Mouse (Mus musculus) gonadal fat pad, adult 2 months (tissue): ENCODE results near the gene Pip5k1c. TPM values are rescaled to one million over a fixed set of nuclear protein-coding genes. Genes with fewer than 3 reads are reported as not detected.

ENCODE experiments used
- DNase-seq: peaks from one replicate; pipeline ENCODE4 v3.0.0-alpha.2; 2012; ENCODE audit warnings: low read depth
- polyA plus RNA-seq: library from polyadenylated mRNA; depleted of rRNA; stranded (reverse); fragments of >200 nt; gene quantifications from 2 replicates; pipeline ENCODE4 v1.2.3, GENCODE M21; 2012

Gene Pip5k1c
- polyA plus RNA-seq, 1 experiment = 58.4 TPM

DNA sequence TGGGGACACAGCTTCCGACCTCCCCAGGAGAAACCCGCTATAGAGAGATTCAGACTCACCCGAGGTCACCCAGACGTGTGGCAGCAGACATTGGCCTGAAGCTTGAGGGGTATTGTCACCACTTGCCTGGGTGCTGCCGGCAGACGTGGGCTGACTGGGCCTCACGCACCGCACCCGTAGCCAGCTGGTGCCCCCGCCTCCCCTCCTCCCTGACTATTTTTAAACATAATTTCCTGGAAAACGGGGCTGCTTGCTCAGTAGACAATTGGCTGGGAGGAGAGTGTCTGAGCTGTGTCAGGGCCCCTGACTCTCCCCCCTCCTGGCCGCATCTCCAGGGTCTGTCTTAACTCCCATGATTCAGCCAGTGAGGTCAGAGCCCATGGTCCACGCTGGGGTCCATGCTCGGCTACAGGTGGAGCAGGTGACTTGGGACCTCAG lies 10.0 kb downstream of the Pip5k1c start:
- DNase-seq = no peak

- no peak for DNase-seq
Measured at GRCm38 (mm10) chr10:81303258-81303657, 10.5 kb downstream of the Pip5k1c start.

DNA sequence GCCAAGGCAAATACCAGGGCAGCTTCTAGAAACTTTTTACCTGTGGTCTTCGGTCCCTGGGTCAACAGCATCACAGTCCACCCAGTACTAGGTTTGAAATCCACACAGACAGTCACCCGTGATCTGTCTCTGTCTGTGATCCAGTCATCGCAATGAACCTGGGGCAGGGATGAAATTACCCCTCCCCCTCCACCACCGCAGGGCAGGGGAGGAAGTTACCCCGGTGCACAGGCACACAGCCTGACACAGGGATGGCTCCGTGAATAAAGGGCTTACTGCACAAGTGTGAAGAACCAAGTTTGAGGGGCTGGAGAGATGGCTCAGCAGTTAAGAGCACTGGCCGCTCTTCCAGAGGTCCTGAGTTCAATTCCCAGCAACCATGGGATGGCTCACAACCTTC lies 11.0 kb downstream of the Pip5k1c start:
- no peak for DNase-seq

GRCm38 (mm10) chr10:81304597-81305238 lies 12.0 kb downstream of the Pip5k1c start:
- DNase-seq = no peak

- DNase-seq = no peak
Measured at GRCm38 (mm10) chr10:81305663-81306062, 12.9 kb downstream of the Pip5k1c start.

- no peak for DNase-seq
Measured at GRCm38 (mm10) chr10:81306173-81306668, 13.5 kb downstream of the Pip5k1c start.

- no peak for DNase-seq
Measured at GRCm38 (mm10) chr10:81306837-81307682, 14.3 kb downstream of the Pip5k1c start.

GRCm38 (mm10) chr10:81309571-81309970 lies 16.8 kb downstream of the Pip5k1c start:
- no peak for DNase-seq

DNA sequence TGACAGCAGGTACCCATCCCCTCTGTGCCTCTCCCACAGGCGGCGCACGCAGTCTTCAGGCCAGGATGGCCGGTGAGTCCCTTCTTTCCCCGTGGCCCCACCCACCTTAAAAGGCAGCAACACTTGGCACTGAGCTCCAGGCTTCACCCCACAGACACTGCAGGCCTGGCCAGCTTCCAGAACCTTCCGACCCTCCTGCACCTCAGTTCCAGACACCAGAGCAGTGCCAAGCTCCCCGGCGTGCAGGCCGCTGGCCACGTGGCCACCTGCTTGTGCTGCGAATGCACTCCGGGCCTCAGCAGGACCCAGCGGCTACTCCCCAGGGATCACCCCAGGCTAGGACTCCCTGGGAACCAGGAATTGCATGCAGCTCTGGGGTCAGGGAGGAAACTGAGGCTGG lies 20.8 kb downstream of the Pip5k1c start:
- no peak for DNase-seq

DNA sequence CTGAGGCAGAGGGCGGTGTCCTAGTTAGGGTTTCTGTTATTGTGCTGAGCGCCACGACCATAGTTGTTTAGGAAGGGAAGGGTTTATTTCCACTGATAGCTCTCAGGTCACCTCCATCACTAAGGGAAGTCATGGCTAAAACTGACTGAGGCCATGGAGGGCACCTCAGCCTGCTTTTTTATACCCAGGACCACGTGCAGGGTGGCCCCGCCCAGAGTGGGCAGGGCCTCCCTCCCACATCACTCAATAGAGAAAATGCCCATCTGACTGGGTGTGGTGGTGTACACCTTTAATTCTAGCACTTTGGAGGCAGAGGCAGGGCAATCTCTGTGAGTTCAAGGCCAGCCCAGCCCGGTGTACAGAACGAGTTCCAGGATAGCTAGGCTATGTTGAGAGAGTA lies 21.4 kb downstream of the Pip5k1c start:
- DNase-seq = no peak

GRCm38 (mm10) chr10:81315587-81315986 lies 22.8 kb downstream of the Pip5k1c start:
- DNase-seq = no peak

GRCm38 (mm10) chr10:81316338-81317060 lies 23.7 kb downstream of the Pip5k1c start:
- no peak for DNase-seq

DNA sequence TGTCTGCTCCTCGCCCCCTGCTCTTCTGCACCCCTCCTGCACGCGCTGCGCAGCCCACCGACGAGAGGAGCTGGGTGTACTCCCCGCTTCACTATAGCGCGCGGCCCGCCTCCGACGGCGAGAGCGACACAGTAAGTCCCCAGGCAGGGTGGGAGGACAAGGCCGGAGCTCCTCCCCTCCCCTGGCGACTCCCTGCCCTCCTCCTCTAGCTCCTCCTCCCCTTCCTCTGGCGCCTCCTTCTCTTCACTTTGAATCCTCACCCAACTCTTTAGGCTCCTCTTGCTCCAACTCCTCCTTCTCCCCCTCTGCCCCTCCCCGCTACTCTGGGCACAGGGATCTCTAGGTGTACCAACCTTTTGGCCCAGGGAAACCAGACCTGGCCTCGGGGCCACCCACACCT lies 24.5 kb downstream of the Pip5k1c start:
- DNase-seq = peak; percentile 33

GRCm38 (mm10) chr10:81318589-81319329 lies 26.0 kb downstream of the Pip5k1c start:
- peak; percentile 36 for DNase-seq

- no peak for DNase-seq
Measured at GRCm38 (mm10) chr10:81319330-81319699, 26.6 kb downstream of the Pip5k1c start.

GRCm38 (mm10) chr10:81319741-81320549 lies 27.2 kb downstream of the Pip5k1c start:
- DNase-seq = peak; percentile 76

DNA sequence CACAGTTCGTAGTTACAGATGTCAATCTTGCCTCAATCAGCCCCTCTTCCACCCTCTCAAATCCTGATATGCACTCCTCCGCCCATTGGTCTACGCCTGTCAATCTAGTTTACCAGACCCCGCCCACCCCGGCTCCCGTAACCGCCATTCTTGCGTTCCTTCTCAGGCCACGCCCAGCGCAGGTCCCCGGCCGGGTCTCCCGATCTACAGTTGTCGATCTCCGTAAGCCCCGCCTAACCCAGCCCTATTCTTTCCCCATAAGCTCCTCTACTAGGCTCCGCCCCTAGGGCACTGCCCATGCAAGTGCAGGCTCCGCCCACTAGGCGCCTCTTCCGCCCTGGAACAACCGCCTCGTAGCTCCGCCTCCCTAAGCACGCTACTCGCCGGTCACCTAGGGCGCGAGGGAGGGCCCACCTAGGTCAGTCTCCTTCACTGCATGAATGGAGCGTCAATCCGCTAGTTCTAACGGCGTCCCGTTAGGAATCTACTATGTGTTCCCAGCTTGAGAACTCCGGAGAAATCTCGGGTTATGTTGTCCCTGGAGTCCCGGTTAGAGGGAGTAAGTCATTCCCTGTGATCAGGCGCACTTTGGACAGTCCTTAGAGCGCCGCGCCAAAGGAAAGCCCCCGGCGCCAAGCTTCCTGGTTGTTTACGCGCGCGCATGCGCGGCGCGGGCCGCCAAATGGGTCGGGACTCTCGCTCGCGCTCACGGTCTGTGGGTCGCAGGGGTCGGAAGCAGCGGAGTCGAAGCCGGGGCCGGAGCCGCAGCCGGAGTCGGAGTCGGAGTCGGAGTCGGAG lies 28.0 kb downstream of the Pip5k1c start, which contains the start of gene Cactin:
Gene Cactin, plus strand, starts transcription at position 554 of the 798 bp plus-strand sequence.
- peak; percentile 97 for DNase-seq

DNA sequence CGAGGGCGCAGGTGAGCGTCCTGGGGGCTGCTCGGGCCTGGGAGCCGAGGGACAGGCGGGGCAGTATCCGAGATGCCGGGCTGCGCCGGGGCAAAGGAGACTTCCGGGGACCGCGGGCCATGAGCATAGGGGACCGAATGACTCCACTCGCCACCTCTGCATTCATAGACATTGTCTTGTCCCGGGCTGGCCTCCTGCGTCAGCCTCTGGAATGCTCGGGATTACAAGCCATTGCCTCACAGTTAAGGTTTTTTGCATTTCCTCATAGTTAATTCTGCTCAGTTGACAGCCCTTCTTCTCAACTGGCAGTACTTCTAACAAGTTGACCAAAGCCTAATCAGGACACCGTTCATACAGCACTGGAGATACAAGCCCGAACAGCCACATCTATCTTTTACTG lies 28.7 kb downstream of the Pip5k1c start:
- DNase-seq = no peak

DNA sequence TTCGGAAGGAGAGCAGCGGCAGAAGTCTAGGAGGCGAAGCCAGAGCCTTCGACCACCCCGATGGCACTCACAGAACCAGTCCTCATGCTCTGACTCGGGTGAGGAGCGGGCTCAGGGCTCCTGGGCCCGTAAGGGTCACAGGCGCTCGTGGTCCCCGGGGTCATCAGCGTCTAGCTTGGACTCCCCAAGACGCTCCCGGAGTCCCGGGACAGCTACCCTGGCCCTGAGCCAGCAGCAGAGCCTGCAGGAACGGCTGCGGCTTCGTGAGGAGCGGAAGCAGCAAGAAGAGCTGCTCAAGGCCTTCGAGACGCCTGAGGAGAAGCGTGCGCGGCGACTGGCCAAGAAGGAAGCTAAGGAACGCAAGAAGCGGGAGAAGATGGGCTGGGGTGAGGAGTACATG lies 29.7 kb downstream of the Pip5k1c start:
- no peak for DNase-seq
